Mouse (Mus musculus) frontal cortex, postnatal 10 days (tissue): ENCODE measurements around the gene Tbc1d14.

ENCODE experiments used
- DNase-seq, 2 experiments: peaks; one replicate each; pipeline ENCODE4 v3.0.0; 2022; ENCODE audit warnings: low spot score in 2 of 2, mixed read lengths in 1 of 2

Gene Tbc1d14

GRCm38 (mm10) chr5:36508351-36508750 is 84.7 kb downstream of the Tbc1d14 start:
- no peak for DNase-seq

DNA sequence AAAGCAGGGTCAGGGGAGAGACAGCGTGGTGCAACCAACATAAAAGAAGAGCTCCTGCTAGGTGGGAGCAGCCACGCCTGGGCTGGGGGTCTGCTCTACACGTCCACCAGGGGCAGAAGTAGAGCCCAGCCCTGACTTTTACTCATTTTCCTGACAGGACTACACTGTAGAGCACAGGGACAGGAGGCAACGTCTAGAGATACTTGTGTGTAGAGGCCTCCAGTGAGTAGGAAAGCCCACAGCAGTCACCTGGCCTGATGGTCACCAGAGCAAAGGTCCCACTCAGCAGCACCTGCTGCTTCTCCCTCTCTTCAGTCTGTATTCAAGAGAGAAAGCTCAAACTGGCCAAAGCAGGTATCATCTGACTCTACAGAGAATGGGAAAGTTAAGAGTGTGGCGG is 87.4 kb downstream of the Tbc1d14 start:
- DNase-seq: no peak

- no peak for DNase-seq
These were observed 87.8 kb downstream of the Tbc1d14 start for GRCm38 (mm10) chr5:36505235-36505634.

DNA sequence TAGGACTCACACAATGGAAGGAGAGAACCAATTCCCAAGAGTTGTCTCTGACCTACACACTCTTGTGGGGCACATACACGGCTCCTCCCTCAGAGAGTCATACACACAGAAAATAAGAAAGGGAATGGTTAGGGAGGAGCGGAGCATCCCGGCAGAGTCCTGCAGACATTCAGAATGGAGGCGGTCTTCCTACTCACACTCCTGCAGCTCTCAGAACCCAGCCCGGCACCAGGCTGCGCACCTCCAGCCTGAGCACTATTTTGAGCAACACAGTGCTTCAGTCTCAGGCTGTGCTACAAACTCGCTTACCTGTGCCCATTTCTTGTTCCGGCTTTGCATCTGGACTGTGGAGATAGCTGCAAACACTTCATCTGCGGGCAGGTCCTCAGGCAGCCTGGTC is 98.4 kb downstream of the Tbc1d14 start:
- DNase-seq: no peak

DNA sequence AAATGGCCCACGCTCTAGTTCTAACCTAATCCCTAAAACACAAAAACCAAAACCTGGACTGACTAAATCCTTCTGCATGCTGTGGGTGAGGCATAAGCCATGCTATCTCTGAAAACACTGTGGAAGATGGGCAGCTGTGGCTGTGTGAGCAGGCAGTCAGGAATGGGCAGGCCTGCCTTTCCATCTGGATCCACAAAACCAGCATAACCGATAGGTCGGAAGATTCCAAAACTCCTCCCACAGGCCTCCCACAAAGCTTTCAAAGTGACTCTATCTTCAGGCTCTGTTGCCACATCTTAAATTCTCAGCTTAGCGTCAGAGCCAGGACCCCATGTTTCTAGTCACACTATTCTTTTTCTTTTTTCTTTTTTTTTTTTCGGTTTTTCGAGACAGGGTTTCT is 99.2 kb downstream of the Tbc1d14 start:
- DNase-seq: no peak

DNA sequence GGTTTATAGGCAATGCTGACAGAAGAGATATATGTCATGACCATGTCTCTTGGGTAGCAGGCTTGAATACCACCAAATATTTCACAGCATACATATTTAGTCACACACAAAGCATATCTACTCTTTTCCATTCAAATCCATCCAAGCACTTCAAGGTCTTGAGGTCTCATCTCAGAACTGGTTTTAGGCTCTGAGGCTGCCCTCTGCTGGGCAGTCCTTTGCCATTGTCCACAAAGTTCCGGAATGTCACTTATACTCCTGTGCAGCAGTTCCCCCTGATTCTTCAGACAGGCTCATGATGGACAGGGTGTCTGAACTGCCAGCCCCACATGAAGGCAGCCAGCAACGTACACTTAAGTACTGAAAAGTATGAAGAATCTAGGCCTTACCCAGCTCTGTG is 103.9 kb downstream of the Tbc1d14 start:
- peak in 1 of 2 experiments; percentile 27 for DNase-seq

DNA sequence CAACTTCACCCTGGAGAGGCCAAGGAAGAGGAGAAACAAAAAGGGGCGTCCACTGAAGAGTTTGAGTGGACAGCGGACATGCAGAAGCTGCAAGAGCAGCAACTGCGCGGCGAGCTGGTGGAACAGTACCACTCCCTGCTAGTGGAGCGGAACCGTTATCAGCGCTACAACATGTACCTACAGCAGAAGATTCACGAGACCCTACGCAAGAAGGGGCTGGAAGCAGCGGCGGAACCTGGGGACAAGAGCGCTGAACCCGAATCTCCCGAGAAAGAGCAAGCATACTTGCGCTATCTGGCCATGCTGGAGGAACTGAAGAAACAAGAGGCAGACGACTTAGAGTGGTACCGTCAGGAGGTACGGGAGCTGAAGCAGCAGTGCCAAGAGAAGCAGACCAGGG is 107.8 kb downstream of the Tbc1d14 start:
- DNase-seq: no peak

DNA sequence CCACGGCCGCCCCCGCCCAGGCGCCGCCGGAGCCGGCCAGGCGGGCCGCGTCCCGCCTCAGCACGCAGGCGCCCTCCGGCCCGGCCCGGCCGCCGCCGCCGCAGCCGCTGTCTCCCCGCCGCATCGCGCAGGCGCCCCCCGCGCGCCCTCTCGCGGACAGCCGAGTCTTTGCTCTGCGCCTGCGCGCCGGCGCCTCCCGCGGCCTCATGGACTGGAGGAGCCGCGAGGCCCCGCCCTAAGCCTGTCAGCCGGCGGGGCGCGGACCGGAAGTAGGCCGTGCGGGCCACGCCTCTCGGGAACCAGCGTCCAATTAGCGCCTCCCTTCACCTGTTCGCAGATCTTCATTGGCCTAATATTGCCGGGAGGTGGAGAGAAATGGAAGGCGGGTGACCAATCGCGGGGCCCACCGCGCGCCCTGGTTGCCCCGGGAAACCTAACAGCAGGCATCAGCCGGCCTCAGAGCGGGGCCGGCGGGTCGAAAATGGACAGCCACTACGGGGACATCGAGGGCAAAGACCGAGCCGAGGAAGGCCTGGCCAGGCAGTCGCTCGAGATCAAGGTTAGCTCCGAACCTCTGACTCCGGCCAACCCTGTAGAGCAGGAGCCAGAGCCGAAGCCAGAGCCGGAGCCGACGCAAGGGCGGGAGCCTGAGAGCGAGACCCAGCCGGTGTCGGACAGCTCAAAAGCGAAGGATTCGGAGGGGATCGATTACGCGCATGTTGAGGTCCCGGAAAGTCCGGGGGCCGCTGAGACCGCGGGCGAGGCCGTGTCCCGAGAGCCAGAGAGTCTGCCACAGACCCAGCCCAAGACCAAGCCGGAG is 108.7 kb downstream of the Tbc1d14 start, which contains the start of the genes Tada2b and Ccdc96:
Gene Tada2b (minus strand): TSS at position 115 of the 820 bp plus-strand sequence.
Gene Ccdc96 (plus strand): TSS at position 418 of the 820 bp plus-strand sequence.
- DNase-seq: peak; percentile 98

GRCm38 (mm10) chr5:36483203-36484101 is 109.6 kb downstream of the Tbc1d14 start:
- DNase-seq: peak in 1 of 2 experiments; percentile 54

DNA sequence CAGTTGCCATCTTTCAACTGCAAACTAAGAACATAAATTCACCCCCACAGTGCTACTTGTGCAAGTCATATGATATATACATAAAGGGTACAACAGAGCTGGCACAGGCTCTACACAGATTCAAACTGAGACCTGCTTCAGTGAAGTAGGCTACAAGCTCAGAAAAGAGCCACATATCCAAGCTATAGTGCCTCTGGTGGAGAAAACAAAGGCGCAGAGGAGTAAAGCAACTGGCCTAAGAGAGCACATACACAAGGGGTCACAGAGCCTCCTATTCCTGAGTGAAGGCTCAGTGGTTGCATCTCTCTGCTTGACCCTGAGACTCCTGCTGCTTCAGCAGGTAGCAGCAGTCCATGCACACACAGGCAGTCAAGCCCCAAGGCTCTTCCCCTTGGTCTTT is 112.0 kb downstream of the Tbc1d14 start:
- DNase-seq: no peak

GRCm38 (mm10) chr5:36480398-36480797 is 112.7 kb downstream of the Tbc1d14 start:
- DNase-seq: no peak

DNA sequence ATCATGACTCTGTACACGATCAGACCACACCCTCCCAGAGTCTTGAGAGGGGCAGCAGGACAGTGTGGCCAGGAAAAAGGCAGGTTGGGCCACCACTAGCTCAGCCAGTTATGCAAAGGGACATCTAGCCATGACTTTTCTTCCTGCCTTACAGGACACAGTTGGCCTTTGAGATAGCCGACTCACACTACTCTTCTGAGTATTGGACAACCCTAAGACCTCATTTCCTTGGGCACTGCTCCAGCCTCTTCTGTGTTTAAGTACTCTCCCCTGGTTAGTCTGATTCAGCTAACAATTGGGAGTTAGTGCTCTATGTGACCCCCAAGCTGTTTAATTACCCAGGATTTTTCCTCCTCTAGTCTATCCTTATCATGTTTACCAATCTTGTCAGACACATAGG is 113.3 kb downstream of the Tbc1d14 start:
- DNase-seq: no peak

DNA sequence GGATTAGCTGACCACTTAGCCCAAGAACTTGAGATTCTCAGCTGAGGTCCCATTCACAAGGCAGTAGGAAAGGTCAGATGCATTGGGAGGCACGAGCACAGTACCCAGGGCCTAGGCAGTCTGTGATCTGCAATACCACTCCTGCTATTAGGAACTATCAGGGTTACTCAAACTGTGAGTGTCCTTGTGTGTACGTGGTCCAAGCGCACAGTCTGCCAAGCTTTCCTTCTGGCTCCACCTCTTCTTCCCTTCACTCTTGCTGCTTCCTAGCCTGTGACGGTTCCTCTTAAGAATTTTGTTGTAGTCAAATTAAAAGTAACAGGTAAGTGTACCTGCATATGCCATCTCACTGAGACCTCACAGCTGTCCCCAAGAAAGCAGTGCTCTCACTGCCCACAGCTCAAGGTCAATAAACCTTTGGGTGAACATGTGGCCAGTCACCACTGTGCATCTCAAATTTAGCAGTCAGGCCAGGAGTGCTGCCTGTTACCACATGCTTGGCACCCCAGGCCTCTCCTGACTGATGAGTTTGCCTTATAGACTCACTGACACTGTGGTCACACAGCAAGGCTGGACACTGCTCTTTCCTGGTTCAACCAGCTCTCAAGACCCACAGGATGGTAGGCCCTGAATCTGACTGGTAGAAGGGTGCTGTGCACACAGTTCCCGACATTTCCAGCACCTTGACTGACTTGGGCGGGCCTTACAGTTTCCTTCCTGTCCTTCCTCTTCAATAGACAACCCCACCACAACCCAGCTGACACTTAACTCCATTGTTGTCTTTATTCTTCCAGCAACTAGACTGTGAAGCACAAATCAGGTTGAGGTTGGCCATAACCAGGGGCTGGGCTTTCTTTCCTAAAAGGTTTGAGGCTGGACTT is 114.3 kb downstream of the Tbc1d14 start:
- no peak for DNase-seq

DNA sequence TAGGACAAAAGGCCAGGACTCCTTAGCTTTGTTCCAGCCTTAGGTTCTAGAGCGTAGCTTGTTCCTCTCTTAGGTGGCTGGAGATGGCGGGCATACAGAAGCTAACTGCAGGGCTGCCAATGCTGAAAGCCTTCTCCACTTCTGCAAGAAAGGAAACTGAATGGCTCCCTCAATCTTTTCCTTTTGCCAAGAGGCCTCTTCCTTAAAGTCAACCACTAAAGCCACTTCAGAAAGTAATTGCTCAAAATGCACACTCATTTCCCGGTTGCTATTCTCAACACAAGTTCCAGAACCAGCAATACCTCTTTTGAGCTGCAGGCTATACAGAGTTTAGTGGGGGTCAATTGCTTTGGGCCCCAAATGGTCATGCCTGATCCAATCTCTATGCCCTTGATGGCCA is 115.6 kb downstream of the Tbc1d14 start:
- no peak for DNase-seq

DNA sequence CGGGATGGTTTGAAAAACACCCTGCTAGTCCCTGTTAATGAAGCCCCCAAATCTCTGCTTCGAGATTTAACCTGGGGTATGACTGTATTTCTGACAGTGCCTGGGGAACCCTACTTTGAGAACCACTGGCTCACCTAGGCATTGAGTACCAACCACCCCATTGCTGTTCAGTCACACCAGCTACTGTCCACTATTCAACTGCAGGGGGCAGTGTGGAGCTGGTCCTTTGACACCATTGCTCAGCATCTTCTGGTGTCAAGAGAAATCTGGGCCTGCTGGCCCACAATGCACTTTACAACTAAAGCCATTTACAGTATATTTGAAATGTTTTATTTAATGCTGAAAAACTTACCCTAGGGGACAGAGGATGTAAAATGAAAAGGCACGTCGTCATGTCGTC is 118.8 kb downstream of the Tbc1d14 start:
- peak in 1 of 2 experiments; percentile 51 for DNase-seq

GRCm38 (mm10) chr5:36472876-36473655 is 120.0 kb downstream of the Tbc1d14 start:
- no peak for DNase-seq

- DNase-seq: no peak
These were observed 121.9 kb downstream of the Tbc1d14 start for GRCm38 (mm10) chr5:36471206-36471605.

GRCm38 (mm10) chr5:36465889-36466288 is 127.2 kb downstream of the Tbc1d14 start:
- no peak for DNase-seq

DNA sequence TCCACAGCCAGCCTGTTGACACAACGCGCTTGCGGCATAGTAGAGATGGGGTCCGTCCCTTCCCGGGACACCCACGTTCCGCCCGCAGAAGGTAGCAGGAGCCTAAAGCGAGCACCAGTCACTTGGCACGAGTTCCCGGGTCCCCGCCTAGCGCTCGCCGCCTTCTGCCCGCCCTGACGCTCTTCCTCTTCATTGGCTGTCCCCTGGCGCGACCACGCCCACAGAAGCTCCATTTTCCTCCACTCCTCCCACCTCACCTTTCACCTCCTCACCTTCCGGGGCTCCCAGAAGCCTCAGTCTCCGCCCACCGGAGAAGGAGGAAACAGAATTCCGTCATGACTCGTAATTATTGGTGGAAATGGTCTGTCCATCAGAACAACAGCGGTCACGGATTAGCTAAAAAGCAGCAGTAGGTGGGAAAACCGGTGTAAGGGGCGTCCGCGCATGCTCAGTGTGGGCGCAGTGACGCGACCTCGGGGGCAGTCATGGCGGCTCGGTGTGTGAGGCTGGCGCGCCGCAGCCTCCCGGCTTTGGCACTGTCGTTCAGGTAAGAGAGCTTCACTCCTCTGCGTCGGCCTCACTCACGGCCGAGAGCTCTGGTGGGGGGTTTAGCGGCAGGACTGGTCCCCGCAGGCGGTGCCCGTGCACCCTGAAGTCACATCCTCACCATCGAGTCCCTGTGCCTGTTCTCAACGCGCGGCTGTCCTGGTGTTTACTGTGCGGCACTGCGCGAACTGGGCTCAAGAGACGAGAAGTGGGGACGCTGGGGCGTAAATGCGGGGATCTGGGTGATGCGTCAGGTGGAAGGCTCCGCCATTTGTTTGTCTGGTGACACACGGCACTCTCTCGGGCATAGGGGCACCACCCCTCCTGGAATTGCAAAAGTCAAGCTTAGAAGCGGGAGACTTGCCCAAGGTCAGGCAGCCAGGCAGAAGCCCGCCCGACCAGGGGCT is 128.1 kb downstream of the Tbc1d14 start, which contains the start of gene Grpel1:
Gene Grpel1 (plus strand): TSS at position 290 of the 953 bp plus-strand sequence.
- peak; percentile 98 to 99 for DNase-seq
